Mouse (Mus musculus): ENCODE data around the gene Gbe1.

DNA sequence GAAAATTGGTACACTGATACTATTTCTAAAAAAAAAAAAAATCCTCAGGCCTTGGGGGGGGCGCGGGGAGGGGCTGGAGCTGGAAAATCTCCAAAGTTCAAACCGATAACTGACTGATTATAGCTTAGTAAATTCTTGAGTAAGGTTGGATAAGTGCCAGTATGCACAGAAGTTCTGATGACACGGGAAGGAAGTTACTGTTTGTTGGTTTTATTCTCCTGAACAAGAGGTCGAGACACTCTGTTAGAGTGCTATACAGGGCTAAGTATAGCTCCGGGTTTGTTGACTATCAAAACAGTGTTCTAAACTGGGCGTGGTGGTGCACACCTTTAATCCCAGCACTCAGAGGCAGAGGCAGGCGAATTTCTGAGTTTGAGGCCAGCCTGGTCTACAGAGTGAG, 36.3 kb downstream of the Gbe1 start:
- no peak for TF ChIP-seq POLR2A (IDR thresholded peaks at IDR 0.05; ENCODE audit: insufficient read depth, low read length)
- no peak for TF ChIP-seq CTCF (IDR thresholded peaks at IDR 0.05; ENCODE audit: low read depth, low read length)

Data from ES-Bruce4 (cell line).